Comparison of ENCODE assay signal across 15 mouse cellular contexts in the genomic region with DNA sequence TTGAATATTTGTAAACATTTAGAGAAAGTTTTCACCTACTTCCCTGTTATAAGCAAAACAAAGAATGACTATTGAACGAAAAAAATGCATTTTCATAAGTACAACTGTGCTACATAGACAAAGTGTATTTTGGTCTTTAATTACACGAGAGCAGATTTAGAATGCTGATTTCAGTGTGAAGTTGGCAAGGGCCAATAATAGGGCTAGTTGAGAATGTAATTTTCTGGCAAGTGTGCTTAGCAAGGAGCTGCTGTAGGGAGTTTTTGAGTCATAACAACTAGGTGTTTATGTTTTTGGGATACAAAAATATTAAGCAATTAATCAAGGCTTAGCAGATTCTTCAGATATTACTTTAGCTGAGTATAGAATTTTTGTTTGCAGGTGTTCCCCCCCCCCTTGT.
"Had no signal": no experiment of that assay in that cellular context is flagged by ENCODE, and none has a peak within 500 bp of the region (broad histone marks: within the 10 kb centered on the region; RNA-seq: fewer than 3 reads in every experiment).

No protein-coding gene starts in this region.

- H3K4me3 ChIP-seq: megakaryocyte, embryonic 14.5 days; midbrain, embryonic 13.5 days; midbrain, embryonic 15.5 days; neural tube, embryonic 12.5 days; stomach, embryonic 15.5 days had no signal

- H3K27ac ChIP-seq: macrophage; midbrain, embryonic 13.5 days; midbrain, embryonic 15.5 days; neural tube, embryonic 12.5 days; stomach, embryonic 15.5 days; stomach, postnatal 0 days had no signal

- DNase-seq: liver, postnatal 0 days; lung, embryonic 14.5 days; lung, postnatal 10 days; right cerebral cortex, postnatal 14 days; thymus, adult 2 months; thymus, postnatal 25 days; thymus, postnatal 4 days had no signal

- H3K9ac ChIP-seq: liver, postnatal 0 days; lung, embryonic 14.5 days; midbrain, embryonic 13.5 days; midbrain, embryonic 15.5 days; neural tube, embryonic 12.5 days; stomach, embryonic 15.5 days had no signal

- H3K4me2 ChIP-seq: lung, embryonic 14.5 days; midbrain, embryonic 11.5 days; midbrain, embryonic 13.5 days; midbrain, embryonic 15.5 days; neural tube, embryonic 12.5 days; stomach, embryonic 15.5 days had no signal

- H3K9me3 ChIP-seq: midbrain, embryonic 13.5 days; midbrain, embryonic 15.5 days; neural tube, embryonic 12.5 days; stomach, embryonic 15.5 days had no signal

- H3K27me3 ChIP-seq: megakaryocyte, embryonic 14.5 days; midbrain, embryonic 13.5 days; midbrain, embryonic 15.5 days; neural tube, embryonic 12.5 days; stomach, embryonic 15.5 days had no signal

- H3K36me3 ChIP-seq: midbrain, embryonic 13.5 days; midbrain, embryonic 15.5 days; neural tube, embryonic 12.5 days; stomach, embryonic 15.5 days had no signal

- ATAC-seq: liver, postnatal 0 days; midbrain, embryonic 13.5 days; midbrain, embryonic 15.5 days had no signal

- H3K4me1 ChIP-seq: megakaryocyte, embryonic 14.5 days; midbrain, embryonic 13.5 days; neural tube, embryonic 12.5 days; stomach, embryonic 15.5 days had no signal
